Mouse (Mus musculus) spleen, adult 2 months (tissue): Measurements from ENCODE around the gene Ints11.

Experiments used
- CTCF ChIP-seq: fragments of 200-500 bp; IDR thresholded peaks from 2 replicates; pipeline ENCODE4 v1.5.1; 2011; ENCODE audit warnings: mild to moderate bottlenecking, inconsistent platforms; ENCODE audit not compliant: insufficient read depth, insufficient read length, insufficient replicate concordance; ENCODE audit errors: extremely low read depth
- POLR2A ChIP-seq: fragments of 200-500 bp; IDR thresholded peaks from 2 replicates; pipeline ENCODE4 v1.6.1; 2011; ENCODE audit warnings: low read depth, low read length, inconsistent platforms

DNA sequence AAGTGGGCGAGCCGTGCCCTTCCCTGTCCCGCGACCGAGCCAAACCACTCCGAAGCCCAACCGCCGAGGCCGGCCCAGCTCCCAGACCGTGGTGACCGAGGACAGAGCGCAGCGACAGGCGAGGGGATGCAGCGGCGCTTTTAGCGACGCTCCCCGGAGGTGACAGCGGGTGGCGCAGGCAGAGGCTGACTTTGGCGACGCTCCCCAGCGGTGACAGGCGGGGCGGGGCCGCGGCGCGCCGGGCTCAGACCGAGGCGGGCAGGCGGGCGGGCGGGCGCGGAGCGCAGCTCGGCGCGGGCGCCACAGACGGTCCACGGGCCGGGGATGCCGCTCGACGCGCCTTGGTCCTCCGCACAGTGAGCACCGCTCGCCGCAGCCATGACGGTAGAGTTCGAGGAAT, 22.7 kb downstream of the Ints11 start:
- TF ChIP-seq CTCF = no peak
- 0 out of 2 replicates have a peak, but pooled peaks have one; percentile 8 for TF ChIP-seq POLR2A
